Mouse (Mus musculus) stomach, postnatal 0 days (tissue): ENCODE data around the gene Usp3. TPM values are rescaled to one million over a fixed set of nuclear protein-coding genes. Genes with fewer than 3 reads are reported as not detected.

Source experiments
- ATAC-seq: fragments of 200-750 bp; cut with Nextera tagmentation; 2 replicates; pipeline ENCODE4 v1.8.0; 2017; ENCODE audit not compliant: low FRiP score, low TSS enrichment
- DNase-seq: peaks from one replicate; pipeline ENCODE4 v3.0.0-alpha.2; 2016; ENCODE audit warnings: low spot score
- H3K27ac ChIP-seq: fragments of 300-500 bp; sonication (generic); replicated peaks from 2 replicates; pipeline ENCODE4 v1.5.1; 2014; ENCODE audit warnings: mild to moderate bottlenecking, control low read depth
- H3K27me3 ChIP-seq: fragments of 300-500 bp; sonication (generic); 2 replicates; pipeline ENCODE4 v1.6.1; 2014; ENCODE audit warnings: low read length; ENCODE audit not compliant: control insufficient read depth, insufficient read depth
- H3K36me3 ChIP-seq: fragments of 300-500 bp; sonication (generic); 2 replicates; pipeline ENCODE4 v1.6.1; 2014; ENCODE audit warnings: low read length, mixed read lengths; ENCODE audit not compliant: control insufficient read depth, insufficient read depth
- H3K4me1 ChIP-seq: fragments of 300-500 bp; sonication (generic); replicated peaks from 2 replicates; pipeline ENCODE4 v1.6.1; 2014; ENCODE audit warnings: antibody characterized with exemption; ENCODE audit not compliant: control insufficient read depth, insufficient read depth
- H3K4me2 ChIP-seq: fragments of 300-500 bp; sonication (generic); replicated peaks from 2 replicates; pipeline ENCODE4 v1.6.1; 2014; ENCODE audit warnings: low read depth, mild to moderate bottlenecking, control low read depth, moderate library complexity
- H3K4me3 ChIP-seq: fragments of 300-500 bp; sonication (generic); 2 replicates; pipeline ENCODE4 v1.5.1; 2014; ENCODE audit warnings: low read depth, low read length, control low read depth
- H3K9ac ChIP-seq: fragments of 300-500 bp; sonication (generic); 2 replicates; pipeline ENCODE4 v1.6.1; 2014; ENCODE audit warnings: mild to moderate bottlenecking, low read length, control low read depth, mixed read lengths
- H3K9me3 ChIP-seq: fragments of 300-500 bp; sonication (generic); 2 replicates; pipeline ENCODE4 v1.6.1; 2016; ENCODE audit warnings: low read length; ENCODE audit not compliant: control insufficient read depth
- CTCF ChIP-seq: IDR thresholded peaks from 2 replicates; pipeline ENCODE4 v1.5.1; 2016; ENCODE audit warnings: antibody characterized with exemption, low read depth, mild to moderate bottlenecking, moderate library complexity
- EP300 ChIP-seq: optimal IDR thresholded peaks from 2 replicates; pipeline ENCODE3; 2016; ENCODE audit warnings: antibody characterized with exemption
- WGBS: fragments of 180-500 bp; shearing (Covaris S2); extraction: QIAGEN DNeasy Blood & Tissue Kit; methylation state at CpG from one replicate; pipeline ENCODE4 v1.1.7; 2014; 5-methylcytosine and 5-hydroxymethylcytosine counted together
- polyA plus RNA-seq: library from polyadenylated mRNA; unstranded; fragments of >200 nt; fragmentation: Nextera tagmentation; extraction: Ambion mirVana; gene quantifications from 2 replicates; pipeline ENCODE4 v1.2.1, GENCODE M21; 2015

The Usp3 gene
- polyA plus RNA-seq, 1 experiment from 2014 or later = 49.2 TPM

DNA sequence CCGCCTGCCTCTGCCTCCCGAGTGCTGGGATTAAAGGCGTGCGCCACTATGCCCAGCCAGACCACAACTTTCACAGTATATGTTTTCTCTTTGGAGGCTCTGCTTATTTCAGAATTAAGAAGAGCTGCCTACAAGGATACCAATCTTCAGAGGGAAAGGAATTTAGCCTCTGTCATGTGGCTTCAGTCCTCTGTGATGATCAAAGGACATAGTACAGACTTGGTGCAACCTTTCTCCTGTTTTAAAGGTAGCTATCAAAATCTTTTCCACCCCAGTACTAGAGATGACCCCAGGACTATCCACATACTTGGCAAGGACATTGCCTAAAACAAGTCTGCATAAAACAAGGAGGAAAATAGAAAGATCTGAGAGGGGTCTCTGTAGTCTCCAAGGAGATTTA is 34.0 kb downstream of the Usp3 start:
- DNase-seq = no peak
- ATAC-seq = no peak
- H3K36me3 ChIP-seq = no peaks in the 10 kb centered on the region
- 99% methylated on average over 4 of the region's 4 CpGs for WGBS
- no peaks in the 10 kb centered on the region for H3K27me3 ChIP-seq
- no peaks in the 10 kb centered on the region for H3K4me1 ChIP-seq
- TF ChIP-seq EP300 (no peak), CTCF (no peak)
- H3K4me2 ChIP-seq = no peak overlapping the region
- no peaks in the 10 kb centered on the region for H3K9me3 ChIP-seq
- no peak overlapping the region for H3K9ac ChIP-seq
- no peak overlapping the region for H3K4me3 ChIP-seq
- no peak overlapping the region for H3K27ac ChIP-seq

DNA sequence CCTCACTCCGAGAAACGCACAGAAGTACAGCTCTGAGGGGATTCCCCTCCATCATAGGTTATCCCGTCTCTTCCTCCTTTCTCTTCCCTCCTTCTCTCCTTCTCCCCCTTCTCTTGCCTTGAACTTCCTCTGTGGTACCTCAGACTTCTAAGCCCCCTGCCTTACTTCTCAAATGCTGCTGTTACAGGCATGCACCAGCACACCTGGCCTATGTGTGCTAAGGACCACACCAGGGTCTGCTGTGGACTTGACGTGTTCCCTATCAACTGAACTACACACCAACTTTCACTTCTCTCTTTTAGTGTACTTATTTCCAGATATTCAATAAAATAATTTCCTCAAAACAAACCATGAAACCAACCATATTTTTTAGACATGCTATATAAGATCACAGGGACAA is 50.2 kb downstream of the Usp3 start:
- Histone ChIP-seq H3K9ac (no peak overlapping the region), H3K4me1 (no peaks in the 10 kb centered on the region), H3K27me3 (no peaks in the 10 kb centered on the region), H3K27ac (no peak overlapping the region), H3K36me3 (peaks cover 11% of the 10 kb centered on the region), H3K9me3 (no peaks in the 10 kb centered on the region), H3K4me2 (no peak overlapping the region), H3K4me3 (no peak overlapping the region)
- no peak for TF ChIP-seq EP300
- no peak for TF ChIP-seq CTCF
- 81% methylated on average over 4 of the region's 4 CpGs for WGBS
- DNase-seq (no peak), ATAC-seq (no peak)

DNA sequence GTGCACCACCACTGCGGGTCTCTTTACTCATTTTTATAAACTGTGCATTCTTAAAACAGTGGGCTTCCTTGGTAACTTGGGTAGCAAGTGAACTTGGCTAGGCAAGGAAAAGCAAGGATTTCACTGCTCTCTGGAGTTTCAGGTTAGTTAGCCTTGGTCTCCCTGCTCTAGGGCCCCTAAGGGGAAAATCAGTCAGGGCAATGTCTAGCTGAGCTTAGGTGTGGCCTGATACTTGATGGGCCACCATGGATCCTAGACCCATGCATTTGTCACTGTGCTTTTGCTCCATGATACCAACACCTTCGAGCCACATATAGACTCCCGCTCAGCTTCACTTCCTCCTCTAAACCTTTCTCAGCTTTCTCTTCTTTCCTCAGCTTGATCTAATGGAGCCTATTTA is 71.3 kb downstream of the Usp3 start:
- Histone ChIP-seq H3K4me1 (no peaks in the 10 kb centered on the region), H3K27me3 (no peaks in the 10 kb centered on the region), H3K4me3 (no peak overlapping the region), H3K36me3 (peaks cover 28% of the 10 kb centered on the region), H3K9ac (no peak overlapping the region), H3K9me3 (no peaks in the 10 kb centered on the region), H3K27ac (no peak overlapping the region), H3K4me2 (no peak overlapping the region)
- 98% methylated on average over 3 of the region's 3 CpGs for WGBS
- no peak for TF ChIP-seq CTCF
- no peak for TF ChIP-seq EP300
- DNase-seq (no peak), ATAC-seq (no peak)

DNA sequence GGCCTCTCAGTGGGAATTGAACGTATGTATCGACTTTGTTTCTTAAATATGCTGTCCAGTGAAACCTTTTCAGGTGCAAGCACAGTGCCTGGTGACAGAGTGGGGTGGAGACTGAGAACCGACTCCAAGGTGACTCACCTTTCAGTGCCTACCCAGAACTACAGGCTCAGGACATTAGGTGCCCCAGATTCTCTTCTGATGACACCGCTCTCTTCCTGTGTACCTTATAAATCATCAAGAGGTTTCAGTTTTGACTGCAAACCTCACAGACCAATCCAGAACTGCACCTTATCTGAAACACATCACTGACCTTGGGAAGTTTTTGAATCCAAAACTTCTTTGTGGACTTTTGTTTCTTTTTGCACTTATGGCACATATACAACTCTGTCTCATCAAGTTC is 72.6 kb downstream of the Usp3 start:
- no peak overlapping the region for H3K4me3 ChIP-seq
- no peaks in the 10 kb centered on the region for H3K9me3 ChIP-seq
- H3K4me1 ChIP-seq = no peaks in the 10 kb centered on the region; the same call in 1 of the 2 replicates
- TF ChIP-seq EP300 = no peak
- no peak for TF ChIP-seq CTCF
- 86% methylated on average over 4 of the region's 4 CpGs for WGBS
- DNase-seq = no peak
- no peak for ATAC-seq
- no peaks in the 10 kb centered on the region for H3K27me3 ChIP-seq
- no peak overlapping the region for H3K9ac ChIP-seq
- no peak overlapping the region for H3K4me2 ChIP-seq
- no peak overlapping the region for H3K27ac ChIP-seq
- H3K36me3 ChIP-seq = peaks cover 28% of the 10 kb centered on the region

DNA sequence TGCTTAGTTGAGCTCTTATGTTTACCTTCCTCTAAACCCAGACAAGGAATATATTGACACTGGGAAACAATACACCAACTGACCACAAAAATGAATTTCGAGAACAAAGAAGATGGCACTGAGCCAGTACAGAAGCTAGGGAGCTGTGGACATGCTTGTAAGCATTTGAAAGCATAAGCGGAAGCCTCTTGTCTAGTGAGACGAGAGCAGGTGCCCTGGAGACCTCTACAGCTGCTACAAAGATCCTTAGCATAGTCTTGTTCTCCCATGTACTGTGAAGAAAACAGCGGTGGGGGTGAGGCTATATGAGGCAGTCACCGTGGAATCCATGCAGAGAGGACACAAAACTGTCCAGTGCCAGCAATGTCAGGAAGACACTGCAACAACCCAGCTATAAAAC is 74.0 kb downstream of the Usp3 start:
- H3K4me1 ChIP-seq = peaks cover 3% of the 10 kb centered on the region; the same call in 1 of the 2 replicates
- H3K4me2 ChIP-seq = no peak overlapping the region
- DNase-seq (no peak), ATAC-seq (no peak)
- H3K9me3 ChIP-seq = no peaks in the 10 kb centered on the region
- H3K27ac ChIP-seq = no peak overlapping the region
- H3K9ac ChIP-seq = no peak overlapping the region
- peaks cover 23% of the 10 kb centered on the region for H3K36me3 ChIP-seq
- TF ChIP-seq CTCF (no peak), EP300 (no peak)
- WGBS = 57% methylated on average over 5 of the region's 5 CpGs
- H3K4me3 ChIP-seq = no peak overlapping the region
- H3K27me3 ChIP-seq = no peaks in the 10 kb centered on the region

DNA sequence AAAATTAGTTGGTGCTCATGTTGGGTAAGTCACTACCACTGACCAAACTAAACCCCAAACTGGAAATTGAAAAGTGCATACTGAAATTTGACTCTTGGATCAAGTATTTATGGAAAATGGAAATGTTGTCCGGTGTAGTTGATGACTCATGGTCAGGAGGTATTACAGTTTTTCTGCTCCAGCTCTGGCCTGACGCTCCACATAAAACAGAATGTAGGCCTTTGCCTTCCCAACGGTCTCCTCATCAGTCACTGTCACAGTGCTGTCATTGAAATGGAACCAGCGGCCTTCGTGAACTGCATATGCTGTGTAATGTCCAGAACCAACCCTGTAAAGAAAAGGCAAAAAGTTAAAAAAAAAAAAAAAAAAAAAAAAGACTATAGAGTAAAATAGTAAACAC is 74.7 kb downstream of the Usp3 start:
- TF ChIP-seq EP300 (no peak), CTCF (no peak)
- DNase-seq (no peak), ATAC-seq (no peak)
- 60% methylated on average over 5 of the region's 5 CpGs for WGBS
- Histone ChIP-seq H3K4me2 (no peak overlapping the region), H3K4me3 (no peak overlapping the region), H3K9ac (no peak overlapping the region), H3K27ac (no peak overlapping the region), H3K4me1 (peaks cover 4% of the 10 kb centered on the region; the same call in 1 of the 2 replicates), H3K36me3 (peaks cover 23% of the 10 kb centered on the region), H3K27me3 (no peaks in the 10 kb centered on the region), H3K9me3 (no peaks in the 10 kb centered on the region)
